Mouse (Mus musculus): ENCODE data around the gene Bcl2l15.

Bcl2l15 gene

GRCm38 (mm10) chr3:103868008-103868407 lies 35.6 kb downstream of the Bcl2l15 start:
- no peak for DNase-seq

GRCm38 (mm10) chr3:103872663-103873098 lies 40.3 kb downstream of the Bcl2l15 start:
- DNase-seq = no peak

- no peak for DNase-seq
Measured at GRCm38 (mm10) chr3:103874329-103874728, 41.9 kb downstream of the Bcl2l15 start.

GRCm38 (mm10) chr3:103885946-103886345 lies 53.5 kb downstream of the Bcl2l15 start:
- no peak for DNase-seq

GRCm38 (mm10) chr3:103887581-103887980 lies 55.2 kb downstream of the Bcl2l15 start:
- peak; percentile 38 to 71 for DNase-seq

GRCm38 (mm10) chr3:103893374-103893773 lies 61.0 kb downstream of the Bcl2l15 start:
- DNase-seq = no peak
